Mouse (Mus musculus) megakaryocyte, embryonic 14.5 days (primary cell): ENCODE results near the gene Psmc5.

Experiments used
- FLI1 ChIP-seq: IDR thresholded peaks from 2 replicates; pipeline ENCODE4 v1.6.1; 2012; ENCODE audit warnings: low read length, inconsistent platforms, mixed read lengths
- GATA1 ChIP-seq: IDR thresholded peaks from 3 replicates; pipeline ENCODE4 v1.6.1; 2012; ENCODE audit warnings: mixed read lengths, low read length, inconsistent platforms, borderline replicate concordance

- no peak for TF ChIP-seq GATA1
- TF ChIP-seq FLI1 = no peak
Observed at GRCm38 (mm10) chr11:106265570-106265969, 9.6 kb downstream of the Psmc5 start.
